Mouse (Mus musculus): ENCODE data around the gene Kdm6b.

GRCm38 (mm10) chr11:69395634-69396373 is 17.7 kb downstream of the Kdm6b start:
- TF ChIP-seq POLR2A (IDR thresholded peaks at IDR 0.05; ENCODE audit: low read depth, low read length) (peak; percentile 62), CTCF (conservative IDR thresholded peaks at IDR 0.05; ENCODE audit: insufficient read depth, insufficient read length, low read depth, low read length) (no peak)
